Mouse (Mus musculus): Measurements from ENCODE around the gene Ak1. TPM values are rescaled to one million over a fixed set of nuclear protein-coding genes. Genes with fewer than 3 reads are reported as not detected.

Gene Ak1
- polyA plus RNA-seq (2017; shearing (Covaris generic)): under 1 TPM in 1 of 3 experiments, not detected in 2; 0.52 TPM

DNA sequence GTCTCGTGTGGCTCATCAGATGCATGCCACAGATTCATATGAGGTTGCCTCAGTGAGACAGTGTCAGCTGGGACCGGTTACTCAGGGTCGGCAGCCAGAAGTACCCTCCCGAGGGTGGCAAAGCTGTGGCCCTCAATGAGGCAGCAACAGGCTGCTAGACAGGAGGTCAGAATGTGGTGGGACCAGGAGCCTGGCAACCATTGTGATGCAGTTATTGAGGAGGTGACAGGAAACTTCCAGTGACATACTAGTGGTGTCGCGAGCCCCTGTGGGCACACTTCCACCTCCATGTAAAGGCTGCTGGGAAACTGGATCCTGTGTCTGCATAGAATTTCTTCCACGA, at the start of gene Ak1:
Ak1 (plus strand) TSS at position 242 of the 343 bp plus-strand sequence.
- ATAC-seq: no peak

DNA sequence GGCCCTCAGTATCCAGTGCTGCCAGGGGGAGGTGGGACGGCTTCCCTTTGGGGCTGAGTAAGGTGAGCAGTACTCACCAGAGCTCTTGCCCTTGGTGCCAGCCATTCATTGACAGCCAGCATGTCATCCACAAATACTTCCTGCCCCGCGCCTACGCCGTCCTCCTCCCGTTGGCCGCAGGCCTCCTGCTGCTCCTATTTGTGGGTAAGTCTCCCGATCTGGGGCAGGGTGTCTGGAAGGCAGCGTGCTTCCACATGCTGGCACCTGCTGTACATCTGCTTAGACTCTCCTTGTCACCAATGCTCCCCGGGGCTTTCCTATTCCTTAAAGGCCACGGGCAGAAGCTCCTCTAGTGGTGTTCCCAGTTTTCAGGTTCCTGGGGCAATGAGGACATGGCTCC, 49.4 kb upstream of the Ak1 start:
- ATAC-seq: no peak

DNA sequence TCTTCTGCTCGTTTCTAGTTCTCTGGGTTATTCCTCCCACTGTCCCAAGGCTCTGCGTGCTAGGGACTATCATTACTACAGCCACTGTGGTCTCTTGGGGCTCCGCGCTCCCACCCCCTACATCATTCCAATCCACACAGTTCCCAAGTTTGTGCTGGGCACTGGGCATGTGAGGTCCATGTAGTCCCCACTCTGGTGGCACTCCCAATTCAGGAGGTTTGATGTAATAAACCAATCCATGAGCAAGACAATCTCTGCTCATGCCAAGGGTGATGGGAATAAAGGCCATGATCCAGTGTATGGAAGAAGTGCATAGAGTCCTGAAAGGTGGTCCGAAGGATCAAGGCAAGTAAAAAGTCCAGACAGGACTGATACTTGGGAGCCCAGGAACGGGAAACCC, 47.1 kb upstream of the Ak1 start, which contains the start of gene Pip5kl1:
Pip5kl1 (plus strand) TSS at position 301 of the 400 bp plus-strand sequence.
- no peak for ATAC-seq

DNA sequence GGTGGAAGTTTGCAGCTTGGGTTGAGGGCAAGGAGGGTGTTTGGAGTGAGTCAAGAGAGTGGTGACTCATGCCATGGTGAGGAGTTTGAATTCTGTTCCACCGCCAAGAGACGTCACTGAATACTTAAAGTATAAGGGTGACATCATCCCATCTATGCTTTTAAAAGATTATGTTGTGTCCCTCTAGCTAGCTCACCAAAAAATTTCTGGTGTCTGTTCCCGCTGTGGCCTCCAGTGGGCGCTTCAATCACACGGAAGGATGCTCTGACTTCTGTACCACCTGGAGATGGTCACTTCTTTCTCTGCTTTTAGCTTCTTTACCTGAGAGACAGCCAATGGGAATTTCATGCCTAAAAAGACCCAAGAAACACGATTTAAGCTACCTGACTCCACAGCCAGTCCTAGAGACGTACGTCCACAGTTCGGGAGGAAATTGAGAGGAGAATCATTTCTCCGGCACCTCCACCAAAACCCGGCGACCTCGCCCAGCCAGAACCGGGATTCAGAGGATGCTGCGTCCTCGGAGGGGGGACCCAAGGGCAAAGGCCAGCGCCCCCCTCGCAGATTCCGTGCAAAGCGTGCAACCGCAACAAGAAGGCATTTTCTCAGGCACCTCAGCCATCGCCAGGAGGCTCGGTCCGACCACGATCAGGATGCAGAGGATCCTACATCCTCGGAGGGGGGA, 46.5 kb upstream of the Ak1 start:
- peak; percentile 54 for ATAC-seq

DNA sequence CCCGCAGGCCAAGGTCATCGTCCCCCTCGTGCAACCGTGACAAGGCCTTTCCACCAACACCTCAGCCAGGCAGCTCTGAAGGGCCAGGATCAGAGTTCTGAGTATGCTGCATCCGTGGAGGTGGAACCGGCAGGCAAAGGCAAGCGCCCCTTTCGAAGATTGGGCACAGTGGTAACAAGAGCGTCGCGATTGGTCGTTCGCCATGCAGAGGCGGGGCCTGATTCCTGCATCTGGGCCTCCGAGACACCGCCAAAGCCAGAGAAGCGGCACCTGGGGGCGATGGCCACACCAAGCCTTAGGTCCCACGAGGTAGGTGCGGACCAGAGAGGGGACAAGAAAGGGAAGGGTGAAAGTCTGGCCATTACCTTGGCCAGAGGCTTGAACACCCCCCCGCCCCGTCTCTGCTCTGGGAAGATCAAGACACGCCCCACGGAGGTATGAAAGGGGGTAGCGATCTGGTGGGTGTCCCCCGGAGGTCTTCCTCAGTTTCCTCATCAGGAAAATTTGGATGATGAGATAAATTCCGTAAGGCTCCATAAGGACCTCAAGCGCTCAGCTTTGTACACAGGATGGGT, 45.9 kb upstream of the Ak1 start, which contains the start of gene 9430097D07Rik:
9430097D07Rik (minus strand) TSS at position 99 of the 575 bp plus-strand sequence.
- peak; percentile 62 for ATAC-seq

DNA sequence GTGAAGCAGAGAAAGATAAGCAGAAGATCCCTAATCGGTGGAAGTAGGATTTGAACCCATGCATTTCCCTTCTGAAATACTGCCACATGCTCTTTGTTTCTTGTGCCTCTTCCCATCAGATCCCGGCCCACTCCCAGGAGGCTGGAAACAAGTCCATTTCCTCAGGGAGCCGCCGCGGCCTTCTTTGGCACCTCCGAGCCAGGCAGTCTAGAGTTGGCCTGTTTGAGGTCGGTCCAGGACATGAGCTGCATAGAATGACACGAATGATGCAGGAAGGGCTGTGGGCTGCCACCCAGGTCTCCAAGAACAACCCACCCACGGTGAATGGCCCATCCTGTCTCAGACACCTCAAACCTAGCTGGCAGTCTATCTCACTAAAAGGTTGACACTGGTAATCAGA, 45.0 kb upstream of the Ak1 start:
- ATAC-seq: no peak

DNA sequence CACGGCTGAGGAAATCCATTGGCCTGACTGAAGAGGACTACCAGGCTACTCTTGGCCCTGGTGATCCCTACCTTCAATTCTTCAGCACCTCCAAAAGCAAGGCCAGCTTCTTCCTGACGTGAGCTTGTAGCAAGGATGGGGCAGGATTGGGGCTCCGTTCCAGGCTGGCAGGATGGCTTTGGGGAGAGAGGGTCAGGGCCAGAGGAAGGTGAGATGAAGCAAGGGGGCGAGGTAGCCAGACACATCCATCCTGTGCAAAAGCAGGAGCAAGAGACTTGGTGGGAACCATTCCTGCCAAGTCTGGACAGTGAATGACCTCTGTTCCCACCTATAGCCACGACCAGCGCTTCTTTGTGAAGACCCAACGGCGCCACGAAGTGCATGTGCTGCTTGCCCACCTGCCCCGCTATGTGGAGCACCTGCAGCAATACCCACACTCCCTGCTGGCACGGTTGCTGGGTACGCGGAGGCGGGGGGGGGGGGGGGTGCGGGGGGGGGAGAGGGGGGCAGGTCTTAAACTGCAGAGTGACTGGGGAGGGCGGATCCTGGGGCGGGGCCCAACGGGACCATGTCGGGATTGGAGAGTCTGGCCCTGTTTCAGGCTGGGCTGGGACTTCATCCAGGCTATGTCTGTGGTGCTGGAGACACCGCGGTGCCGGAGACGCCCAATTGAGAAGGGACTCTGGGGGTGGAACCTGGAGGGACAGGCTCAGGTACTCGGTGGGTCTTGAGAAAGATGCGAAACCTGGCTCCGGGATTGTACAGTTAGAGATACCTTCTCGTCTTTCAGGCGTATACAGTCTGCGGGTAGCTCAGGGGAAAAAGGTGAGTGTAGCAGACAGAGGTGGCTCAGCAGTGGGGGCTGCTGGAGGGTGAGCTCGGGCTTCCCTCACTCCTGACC, 43.2 kb upstream of the Ak1 start:
- ATAC-seq: no peak

DNA sequence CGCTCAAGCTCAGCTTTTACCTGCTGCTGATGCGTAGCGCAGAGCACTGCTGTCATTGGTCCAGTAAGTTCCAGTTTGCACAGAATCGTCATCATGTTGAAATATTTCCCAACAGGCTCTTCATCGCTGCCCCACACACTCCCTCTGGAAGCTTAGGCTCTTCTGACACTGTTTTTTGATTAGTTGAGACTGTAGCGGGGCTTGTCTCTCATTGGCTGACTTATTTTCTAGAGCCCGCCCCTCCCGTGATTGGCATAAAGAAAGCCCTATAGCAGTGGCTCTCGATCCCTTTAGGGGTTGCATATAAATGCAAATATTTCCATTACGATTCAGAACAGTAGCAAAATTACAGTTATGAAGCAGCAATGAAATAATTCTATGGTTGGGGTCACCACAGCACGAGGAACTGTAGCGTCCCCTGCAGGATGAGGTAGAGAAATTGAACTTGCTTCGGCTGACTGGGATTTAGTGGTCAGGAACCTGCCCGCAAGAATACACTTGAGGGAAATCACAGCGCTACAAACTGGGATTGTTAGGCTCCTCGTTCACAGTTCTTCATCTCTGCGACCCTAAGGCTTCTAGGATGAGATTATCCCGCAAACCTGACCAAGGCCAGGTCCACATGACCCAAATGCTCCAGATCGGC, 40.0 kb upstream of the Ak1 start:
- no peak for ATAC-seq

DNA sequence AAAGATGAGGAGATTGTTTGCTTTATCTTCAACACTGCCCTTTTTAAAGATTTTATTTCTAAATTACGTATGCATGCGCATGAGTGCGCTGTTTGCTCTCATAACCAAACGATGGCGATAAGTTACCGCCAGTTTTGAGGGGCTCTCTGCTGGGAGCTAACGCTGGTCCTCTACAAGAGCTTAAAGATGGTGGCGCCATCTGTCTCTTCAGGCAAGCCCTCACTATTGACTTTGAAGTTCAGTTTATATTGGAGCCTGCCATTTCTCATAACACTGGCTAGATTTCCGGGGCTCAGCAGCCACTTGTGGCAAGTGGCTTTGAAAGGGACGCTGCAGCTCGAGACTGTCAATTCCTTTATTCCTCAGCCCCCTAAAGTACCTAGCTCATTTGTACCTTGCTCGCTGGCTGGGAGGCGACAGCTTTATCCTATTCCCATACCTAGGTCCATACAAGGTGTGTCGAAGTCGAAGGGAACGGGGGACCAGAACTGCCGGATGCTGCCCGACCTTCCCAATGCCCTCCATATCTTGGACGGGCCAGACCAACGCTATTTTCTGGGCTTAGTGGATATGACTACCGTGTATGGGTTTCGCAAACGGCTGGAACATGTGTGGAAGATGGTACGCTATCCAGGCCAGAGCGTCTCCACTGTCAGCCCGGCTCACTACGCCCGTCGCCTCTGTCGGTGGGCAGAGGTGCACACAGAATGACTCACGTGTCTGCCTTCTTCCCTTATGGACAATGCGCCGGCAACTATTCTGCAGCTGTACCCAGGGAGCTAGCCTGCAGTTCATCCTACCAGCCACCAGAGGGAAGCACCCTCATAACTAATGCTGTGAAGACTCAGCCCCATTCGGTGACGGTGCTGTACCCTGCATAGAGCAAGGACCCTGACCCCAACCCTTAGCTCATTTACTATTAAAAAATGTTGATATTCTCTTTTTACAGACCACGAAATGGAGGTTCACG, 38.4 kb upstream of the Ak1 start:
- peak; percentile 54 for ATAC-seq

DNA sequence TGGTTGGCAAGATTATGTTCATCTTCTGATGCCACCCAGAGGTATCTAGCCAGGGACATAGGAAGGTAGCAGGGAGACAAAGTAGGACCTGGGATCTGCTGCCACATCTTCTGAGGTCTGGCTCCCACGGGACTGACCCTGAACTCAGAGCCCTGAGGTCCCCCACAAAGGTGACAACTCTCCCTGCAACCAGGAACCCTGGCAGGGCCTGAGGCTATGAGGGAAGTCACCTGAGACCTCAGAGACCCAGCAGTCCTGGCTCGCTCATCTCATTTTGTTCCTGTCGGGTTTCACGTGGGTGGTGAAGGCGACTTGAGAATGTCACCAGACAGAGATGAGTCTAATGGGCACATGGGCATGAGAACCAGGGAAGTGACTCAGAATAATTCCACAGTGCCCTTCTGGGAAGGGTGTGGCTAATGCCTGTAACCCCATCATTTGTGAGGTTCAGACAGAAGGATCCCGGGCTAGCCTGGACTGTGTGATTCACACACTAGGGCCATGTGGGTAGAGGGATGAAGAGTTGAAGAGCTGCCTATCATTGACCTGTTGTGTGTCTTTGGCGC, 36.3 kb upstream of the Ak1 start:
- no peak for ATAC-seq

DNA sequence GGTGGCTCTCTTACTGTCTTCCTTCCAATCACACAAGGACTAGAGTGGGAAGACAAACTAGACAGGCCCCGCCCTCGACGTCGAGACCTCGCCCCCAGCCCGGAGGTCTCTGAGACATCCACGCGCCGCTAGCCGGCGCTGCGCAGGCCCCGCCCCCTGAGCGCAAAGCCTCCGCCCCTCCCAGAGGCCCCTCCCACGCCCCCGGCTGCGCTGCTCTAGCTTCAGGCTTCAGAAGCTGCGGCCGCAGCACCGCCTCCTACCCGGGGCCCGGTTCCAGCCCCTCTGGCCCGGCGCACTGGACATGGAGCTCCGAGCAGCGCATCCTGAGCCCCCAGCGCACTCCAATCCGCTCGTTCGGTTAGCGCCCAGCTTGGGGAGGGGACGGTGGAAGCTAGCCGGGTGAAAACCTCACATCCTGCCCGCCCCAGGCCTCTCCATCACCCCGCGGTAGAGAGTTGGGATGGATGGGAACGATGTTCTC, 34.6 kb upstream of the Ak1 start, which contains the start of gene St6galnac4:
St6galnac4 (plus strand) TSS at position 225 of the 481 bp plus-strand sequence.
- ATAC-seq: peak; percentile 82

DNA sequence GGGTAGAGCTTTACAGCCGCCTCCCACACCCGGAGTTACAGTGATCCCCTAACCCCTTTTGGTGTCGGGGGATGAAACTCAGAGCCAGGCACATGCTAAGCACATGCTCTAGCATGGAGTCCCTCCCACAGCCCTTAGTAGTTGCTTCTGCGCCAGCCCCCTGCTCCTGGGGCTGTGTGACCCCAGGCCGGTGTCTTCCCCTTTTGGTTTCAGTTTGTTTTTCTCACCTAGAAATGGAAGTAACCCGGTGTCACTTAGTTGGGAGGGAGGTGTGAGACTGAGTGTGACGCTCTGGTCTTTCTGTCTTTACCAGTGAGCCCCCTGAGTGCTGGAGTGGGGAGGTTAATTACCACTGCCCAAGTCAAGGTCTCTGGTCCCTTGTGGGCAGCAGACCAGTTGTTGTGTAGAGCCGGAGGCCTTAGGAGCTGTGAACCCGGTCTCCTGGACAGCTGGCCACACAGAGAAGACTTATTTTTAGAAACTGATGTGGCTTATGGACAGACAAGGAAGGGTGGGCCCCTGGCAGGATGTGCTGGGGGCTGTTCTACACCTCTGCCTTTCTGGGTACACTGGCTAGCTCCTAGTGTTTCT, 33.7 kb upstream of the Ak1 start:
- ATAC-seq: peak; percentile 33

DNA sequence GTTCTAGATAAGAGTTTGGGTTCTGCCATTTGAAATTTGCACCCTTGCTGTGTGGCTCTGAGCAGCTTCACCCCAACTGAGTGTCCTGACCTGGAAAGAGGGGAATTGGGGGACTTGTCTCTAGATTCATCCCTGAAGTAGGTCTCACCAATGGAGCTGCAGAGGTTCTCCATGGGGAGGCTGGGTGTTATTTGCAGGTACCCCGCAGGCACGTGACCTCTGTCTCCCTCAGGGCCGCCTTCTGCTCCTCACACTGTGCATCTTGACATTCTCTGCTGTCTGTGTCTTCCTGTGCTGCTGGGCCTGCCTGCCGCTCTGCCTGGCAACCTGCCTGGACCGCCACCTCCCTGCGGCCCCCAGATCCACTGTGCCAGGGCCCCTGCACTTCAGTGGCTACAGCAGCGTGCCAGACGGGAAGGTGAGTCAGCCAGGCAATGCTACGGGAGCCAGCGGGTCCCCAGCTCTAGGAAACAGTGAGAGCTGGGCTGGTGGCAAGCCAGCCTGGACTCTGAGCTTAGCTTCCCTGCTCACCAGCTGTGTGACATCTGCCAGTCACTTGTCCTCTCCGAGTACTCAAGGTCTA, 32.3 kb upstream of the Ak1 start:
- ATAC-seq: no peak

DNA sequence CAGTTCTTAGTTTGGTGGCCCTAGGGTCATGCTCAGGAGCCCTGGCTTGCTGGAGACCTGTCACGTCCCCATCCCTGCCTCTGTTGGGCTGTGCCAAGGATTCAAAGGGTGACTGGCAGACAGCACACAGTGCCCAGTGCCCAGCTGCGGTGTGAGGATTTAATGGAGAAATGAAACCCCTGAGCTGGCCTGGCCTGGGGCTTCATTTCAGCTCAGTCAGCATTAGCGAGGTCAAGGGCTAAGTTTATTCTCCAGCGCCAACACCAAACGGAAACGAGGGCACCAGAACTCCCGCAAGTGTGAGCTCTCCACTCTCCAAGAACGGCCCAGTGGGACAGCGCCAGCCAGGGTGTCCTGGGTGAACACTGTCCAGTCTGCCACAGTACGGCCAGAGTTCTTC, 31.3 kb upstream of the Ak1 start:
- no peak for ATAC-seq

DNA sequence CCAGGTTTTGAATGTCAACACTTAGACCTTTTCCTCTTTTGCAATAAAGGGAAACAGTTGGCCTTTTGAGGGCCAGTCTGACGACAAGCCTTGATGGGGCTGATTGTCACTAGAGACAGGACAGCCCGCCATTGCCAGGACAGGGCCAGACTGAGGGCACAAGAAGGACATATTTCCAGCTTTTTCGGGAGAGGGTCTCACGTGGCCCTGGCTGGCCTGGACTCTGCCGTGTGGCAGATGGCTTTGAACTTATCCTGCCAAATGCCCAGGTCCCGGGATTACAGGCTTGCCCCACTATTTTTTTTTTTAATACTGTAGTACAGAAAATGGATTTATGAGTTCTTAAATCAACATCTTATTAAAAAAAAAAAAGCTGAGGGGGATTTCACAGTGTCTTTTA, 30.3 kb upstream of the Ak1 start:
- no peak for ATAC-seq

DNA sequence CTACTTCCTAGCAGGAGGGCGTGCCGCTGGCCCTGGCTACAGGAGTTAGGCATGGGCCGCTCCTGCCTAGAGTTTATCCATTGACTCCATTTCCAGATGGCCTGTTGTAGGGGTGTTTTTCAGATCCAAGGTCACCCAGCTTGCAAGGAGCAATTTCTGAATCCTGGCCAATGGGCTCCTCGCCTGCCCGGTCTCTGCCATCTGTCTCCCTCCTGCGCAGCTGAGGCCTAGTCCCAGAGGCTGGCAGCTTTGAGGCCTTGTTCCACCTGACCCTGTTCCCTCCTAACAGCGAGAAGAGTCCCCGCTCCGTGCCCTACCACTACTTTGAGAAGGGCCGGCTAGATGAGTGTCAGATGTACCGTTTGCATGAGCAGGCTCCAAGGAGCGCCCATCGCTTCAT, 24.8 kb upstream of the Ak1 start:
- no peak for ATAC-seq

DNA sequence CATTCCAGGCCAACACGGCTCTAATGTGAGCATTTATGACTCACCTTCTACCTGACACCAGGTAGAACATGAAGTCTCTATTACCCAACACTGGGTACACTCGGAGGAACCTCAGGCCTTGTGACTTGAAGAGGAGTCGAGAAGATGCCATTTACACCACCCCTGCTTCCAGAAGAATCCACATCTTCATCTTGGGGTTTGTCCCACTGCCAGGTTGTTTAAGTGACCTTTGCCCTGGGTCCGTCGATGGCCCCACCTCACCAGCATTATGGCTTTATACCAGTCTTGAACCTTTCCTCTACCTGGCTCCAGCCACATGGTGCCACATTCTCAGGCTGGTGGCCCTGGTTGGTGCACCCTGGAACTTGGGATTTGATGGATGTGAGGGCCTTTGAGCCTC, 24.3 kb upstream of the Ak1 start:
- ATAC-seq: no peak

DNA sequence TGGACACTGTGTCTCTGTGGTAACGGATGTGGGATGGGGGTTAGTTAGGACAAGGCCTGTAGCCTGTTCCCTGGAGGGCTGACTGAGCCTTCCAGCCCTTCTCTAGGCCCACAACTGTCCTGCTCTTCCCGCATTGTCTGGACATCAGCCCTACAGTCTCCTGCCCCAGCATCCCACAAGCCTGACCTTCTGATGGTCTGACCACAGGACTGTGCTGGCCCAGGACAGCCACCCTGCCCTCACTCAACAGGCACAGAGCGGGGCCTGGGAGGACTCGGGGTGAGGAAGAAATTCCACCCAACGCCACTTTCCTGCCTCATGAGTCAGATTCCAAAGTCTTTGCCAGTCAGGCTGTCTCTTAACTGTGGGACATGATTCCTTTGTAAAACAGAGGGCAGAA, 23.9 kb upstream of the Ak1 start:
- no peak for ATAC-seq

DNA sequence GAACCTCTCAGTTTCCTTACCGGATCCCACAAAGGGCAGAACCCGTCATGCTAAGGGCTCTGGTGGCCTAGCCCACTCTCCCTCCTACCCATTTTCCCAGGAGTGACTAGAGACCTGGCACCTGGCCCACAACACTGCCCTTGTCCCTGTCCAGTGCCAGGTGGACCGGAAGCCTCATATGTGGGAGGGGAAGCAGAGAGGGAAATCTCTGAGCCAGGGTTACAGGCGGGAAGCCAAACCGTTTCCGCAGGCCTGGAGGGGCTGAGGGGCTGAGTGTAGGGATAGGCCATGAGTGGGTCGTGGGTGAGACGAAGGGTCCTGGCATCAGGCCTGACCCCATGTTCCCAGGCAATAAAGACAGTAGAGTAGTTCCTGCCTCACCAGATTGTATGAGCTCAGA, 23.1 kb upstream of the Ak1 start:
- ATAC-seq: no peak

DNA sequence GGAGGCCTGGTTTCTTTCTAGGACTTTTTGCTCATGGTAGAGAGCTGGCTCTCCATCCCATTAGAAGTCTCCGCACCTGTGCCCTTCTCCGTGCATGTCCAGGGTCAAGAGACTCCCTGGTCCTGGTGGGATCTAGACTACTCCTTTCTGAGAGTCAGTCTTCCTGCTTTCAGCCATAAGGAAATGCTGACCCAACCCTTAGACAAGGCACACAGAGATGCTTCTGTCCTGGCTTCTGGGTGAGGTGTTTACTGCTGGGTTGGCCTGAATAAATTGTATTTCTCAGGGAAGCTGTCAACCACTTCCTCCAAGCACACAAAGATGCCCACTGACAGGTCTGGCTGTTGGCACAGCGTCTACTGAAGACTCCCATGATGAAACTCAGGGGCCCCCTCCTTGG, 22.1 kb upstream of the Ak1 start, which contains the start of gene St6galnac6:
St6galnac6 (plus strand) TSS at position 301 of the 400 bp plus-strand sequence.
- ATAC-seq: no peak
